Mouse (Mus musculus) forebrain, embryonic 14.5 days (tissue): ENCODE measurements around the gene Selenoi. TPM values are rescaled to one million over a fixed set of nuclear protein-coding genes. Genes with fewer than 3 reads are reported as not detected.

ENCODE experiments used
- ATAC-seq: fragments of 200-750 bp; cut with Nextera tagmentation; 2 replicates; pipeline ENCODE4 v1.8.0; 2017; ENCODE audit warnings: mild to moderate bottlenecking, moderate library complexity
- DNase-seq: peaks from one replicate; pipeline ENCODE4 v3.0.0-alpha.2; 2015; ENCODE audit warnings: low spot score
- H3K27ac ChIP-seq: fragments of 300-500 bp; sonication (generic); 2 replicates; pipeline ENCODE4 v1.5.1; 2014; ENCODE audit warnings: low read depth, mild to moderate bottlenecking, control low read depth, low read length, moderate library complexity
- H3K27me3 ChIP-seq: fragments of 300-500 bp; sonication (generic); replicated peaks from 2 replicates; pipeline ENCODE4 v1.6.1; 2014; ENCODE audit warnings: low read length, control low read depth, mixed read lengths; ENCODE audit not compliant: control insufficient read depth, insufficient read depth
- H3K36me3 ChIP-seq: fragments of 300-500 bp; sonication (generic); 2 replicates; pipeline ENCODE4 v1.6.1; 2014; ENCODE audit warnings: low read length, control low read depth; ENCODE audit not compliant: control insufficient read depth, insufficient read depth
- H3K4me1 ChIP-seq: fragments of 300-500 bp; sonication (generic); 2 replicates; pipeline ENCODE4 v1.6.1; 2014; ENCODE audit warnings: antibody characterized with exemption, low read length, control low read depth; ENCODE audit not compliant: control insufficient read depth, insufficient read depth
- H3K4me2 ChIP-seq: fragments of 300-500 bp; sonication (generic); 2 replicates; pipeline ENCODE4 v1.6.1; 2014; ENCODE audit warnings: mild to moderate bottlenecking, control low read depth, low read length
- H3K4me3 ChIP-seq: fragments of 300-500 bp; sonication (generic); 2 replicates; pipeline ENCODE4 v1.5.1; 2014; ENCODE audit warnings: low read depth, low read length, control low read depth
- H3K9ac ChIP-seq: fragments of 300-500 bp; sonication (generic); 2 replicates; pipeline ENCODE4 v1.6.1; 2014; ENCODE audit warnings: mild to moderate bottlenecking, low read length, control low read depth, moderate library complexity
- H3K9me3 ChIP-seq: fragments of 300-500 bp; sonication (generic); replicated peaks from 2 replicates; pipeline ENCODE4 v1.6.1; 2016; ENCODE audit warnings: low read length, control low read depth, mixed read lengths; ENCODE audit not compliant: control insufficient read depth
- WGBS: fragments of 180-500 bp; shearing (Covaris S2); extraction: QIAGEN DNeasy Blood & Tissue Kit; methylation state at CpG from one replicate; pipeline ENCODE4 v1.1.7; 2014; 5-methylcytosine and 5-hydroxymethylcytosine counted together
- polyA plus RNA-seq: library from polyadenylated mRNA; unstranded; fragments of >200 nt; fragmentation: Nextera tagmentation; extraction: Ambion mirVana; gene quantifications from 2 replicates; pipeline ENCODE4 v1.2.1, GENCODE M21; 2014

Gene Selenoi
- polyA plus RNA-seq: 24.2 and 31.1 TPM in 2 replicates

- peak; percentile 99 for DNase-seq
- peak within 1 kb of the TSS; percentile 86 for H3K27ac ChIP-seq
- peak within 1 kb of the TSS; percentile 80 for H3K9ac ChIP-seq
- H3K36me3 ChIP-seq: 0 out of 2 replicates have a peak, but pooled peaks cover 2% of the 10 kb centered on the region
- WGBS: 3% methylated on average over 66 of the region's 71 CpGs
- no peaks in the 10 kb centered on the region for H3K27me3 ChIP-seq
- no peaks in the 10 kb centered on the region for H3K9me3 ChIP-seq
- H3K4me2 ChIP-seq: peak within 1 kb of the TSS; percentile 81
- H3K4me3 ChIP-seq: peak within 1 kb of the TSS; percentile 67
- H3K4me1 ChIP-seq: peaks cover 21% of the 10 kb centered on the region
- ATAC-seq: peak; percentile 99
These were observed at the start of gene Selenoi for GRCm38 (mm10) chr5:30232271-30232971. Gene Selenoi (plus strand): TSS chr5:30232581.

GRCm38 (mm10) chr5:30187687-30188485 is 44.5 kb upstream of the Selenoi start:
- H3K27me3 ChIP-seq: no peaks in the 10 kb centered on the region
- H3K36me3 ChIP-seq: peaks cover 39% of the 10 kb centered on the region
- no peak overlapping the region for H3K9ac ChIP-seq
- no peaks in the 10 kb centered on the region for H3K4me1 ChIP-seq
- DNase-seq: no peak
- H3K4me3 ChIP-seq: no peak overlapping the region
- no peaks in the 10 kb centered on the region for H3K9me3 ChIP-seq
- ATAC-seq: no peak
- 97% methylated on average over 12 of the region's 12 CpGs for WGBS
- H3K27ac ChIP-seq: no peak overlapping the region
- no peak overlapping the region for H3K4me2 ChIP-seq

GRCm38 (mm10) chr5:30192452-30192851 is 39.9 kb upstream of the Selenoi start:
- no peak overlapping the region for H3K4me3 ChIP-seq
- DNase-seq: no peak
- 91% methylated on average over 1 of the region's 1 CpGs for WGBS

GRCm38 (mm10) chr5:30195340-30195739 is 37.0 kb upstream of the Selenoi start:
- no peak overlapping the region for H3K4me3 ChIP-seq
- no peak overlapping the region for H3K27ac ChIP-seq
- H3K4me2 ChIP-seq: no peak overlapping the region
- no peaks in the 10 kb centered on the region for H3K9me3 ChIP-seq
- H3K4me1 ChIP-seq: no peaks in the 10 kb centered on the region
- H3K9ac ChIP-seq: no peak overlapping the region
- no peaks in the 10 kb centered on the region for H3K36me3 ChIP-seq
- WGBS: 88% methylated on average over 5 of the region's 5 CpGs
- ATAC-seq: no peak
- no peaks in the 10 kb centered on the region for H3K27me3 ChIP-seq
- DNase-seq: no peak

More at GRCm38 (mm10) chr5:30192452-30192851, 39.9 kb upstream of the Selenoi start:
- Histone ChIP-seq H3K36me3 (peaks cover 14% of the 10 kb centered on the region; the same call in 1 of the 2 replicates), H3K4me2 (no peak overlapping the region), H3K9ac (no peak overlapping the region), H3K27ac (no peak overlapping the region), H3K27me3 (no peaks in the 10 kb centered on the region), H3K4me1 (no peaks in the 10 kb centered on the region), H3K9me3 (no peaks in the 10 kb centered on the region)
- ATAC-seq: no peak

DNA sequence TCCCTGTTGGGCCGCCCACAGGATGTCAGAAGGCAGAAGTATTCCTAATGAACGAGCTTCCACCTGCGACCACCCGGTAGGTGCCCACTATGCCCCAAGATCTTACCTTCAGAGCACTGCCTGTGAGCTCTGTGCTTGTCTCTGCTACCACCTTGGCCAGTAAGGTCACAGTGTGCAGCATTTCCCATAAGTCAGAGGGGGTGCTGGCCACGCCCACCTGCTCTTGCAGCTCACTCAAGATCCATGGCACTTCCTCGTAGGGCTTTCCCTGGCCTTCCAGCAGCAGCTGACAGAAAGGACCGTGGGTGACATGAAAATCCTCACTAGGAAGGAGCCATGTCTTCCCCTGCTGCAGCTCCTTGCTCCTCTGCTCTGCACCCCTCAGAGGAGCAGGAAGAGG is 34.1 kb upstream of the Selenoi start:
- no peak for DNase-seq
- Histone ChIP-seq H3K27me3 (no peaks in the 10 kb centered on the region), H3K4me2 (no peak overlapping the region), H3K9me3 (no peaks in the 10 kb centered on the region), H3K36me3 (no peaks in the 10 kb centered on the region), H3K4me1 (no peaks in the 10 kb centered on the region), H3K9ac (no peak overlapping the region), H3K4me3 (no peak overlapping the region), H3K27ac (no peak overlapping the region)
- no peak for ATAC-seq
- 70% methylated on average over 7 of the region's 7 CpGs for WGBS

DNA sequence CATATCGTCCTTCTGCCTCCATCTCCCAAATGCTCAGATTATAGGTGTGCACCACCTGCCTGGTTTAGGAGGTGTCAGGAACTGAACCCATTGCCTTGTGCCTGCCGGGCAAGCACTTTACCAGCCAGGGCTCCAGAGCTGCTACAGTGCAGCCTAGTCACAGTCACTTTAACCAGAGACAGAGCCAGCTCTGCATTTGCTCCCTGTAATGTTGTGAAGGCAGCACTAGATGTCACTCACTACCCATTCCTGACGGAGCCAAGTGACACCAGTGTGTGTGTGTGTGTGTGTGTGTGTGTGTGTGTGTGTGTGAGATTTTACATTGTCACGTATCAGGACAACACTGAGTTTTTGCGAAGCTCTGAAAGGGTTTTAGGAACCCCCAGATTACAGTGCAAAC is 30.9 kb upstream of the Selenoi start:
- H3K9ac ChIP-seq: no peak overlapping the region
- no peaks in the 10 kb centered on the region for H3K36me3 ChIP-seq
- H3K4me3 ChIP-seq: no peak overlapping the region
- WGBS: 54% methylated on average over 5 of the region's 5 CpGs
- H3K4me2 ChIP-seq: no peak overlapping the region
- ATAC-seq (peak; percentile 46; the same call in 1 of the 2 replicates), DNase-seq (peak; percentile 75)
- H3K27me3 ChIP-seq: no peaks in the 10 kb centered on the region
- H3K27ac ChIP-seq: no peak overlapping the region
- no peaks in the 10 kb centered on the region for H3K4me1 ChIP-seq
- H3K9me3 ChIP-seq: no peaks in the 10 kb centered on the region

DNA sequence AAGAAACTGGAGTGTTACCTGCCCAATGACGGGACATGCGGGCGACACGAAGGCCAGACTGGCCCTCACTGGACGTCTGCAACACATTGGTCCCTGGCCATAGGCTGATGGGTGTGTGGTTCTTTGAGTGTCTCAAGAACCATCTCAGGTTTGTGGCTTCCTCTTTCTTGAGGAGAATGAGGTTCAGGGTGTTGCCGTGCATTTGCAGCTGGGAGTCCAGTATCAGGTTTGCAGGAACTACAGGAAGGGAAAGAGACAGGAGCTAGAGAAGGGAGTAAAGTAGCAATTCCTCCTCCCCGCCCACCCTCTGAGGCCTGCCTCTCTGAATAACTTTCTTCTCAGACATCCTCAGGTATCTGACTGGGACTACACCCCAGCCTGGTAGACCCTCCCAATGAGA is 30.2 kb upstream of the Selenoi start:
- ATAC-seq (no peak), DNase-seq (no peak)
- H3K27me3 ChIP-seq: no peaks in the 10 kb centered on the region
- H3K9ac ChIP-seq: no peak overlapping the region
- H3K9me3 ChIP-seq: no peaks in the 10 kb centered on the region
- no peak overlapping the region for H3K4me3 ChIP-seq
- no peak overlapping the region for H3K27ac ChIP-seq
- no peaks in the 10 kb centered on the region for H3K4me1 ChIP-seq
- no peak overlapping the region for H3K4me2 ChIP-seq
- 92% methylated on average over 7 of the region's 7 CpGs for WGBS
- H3K36me3 ChIP-seq: no peaks in the 10 kb centered on the region

- WGBS: 89% methylated on average over 10 of the region's 10 CpGs
- Histone ChIP-seq H3K4me1 (no peaks in the 10 kb centered on the region), H3K9ac (no peak overlapping the region), H3K4me3 (no peak overlapping the region), H3K36me3 (no peaks in the 10 kb centered on the region), H3K4me2 (no peak overlapping the region), H3K9me3 (no peaks in the 10 kb centered on the region), H3K27me3 (no peaks in the 10 kb centered on the region), H3K27ac (no peak overlapping the region)
- ATAC-seq (no peak), DNase-seq (no peak)
These were observed 29.0 kb upstream of the Selenoi start for GRCm38 (mm10) chr5:30203216-30203885.
